Mouse (Mus musculus) heart, adult 2 months (tissue): ENCODE results near the gene Fgfr2.

Experiments
- CTCF ChIP-seq: fragments of 200-600 bp; IDR thresholded peaks from 2 replicates; pipeline ENCODE4 v1.8.1; 2022; ENCODE audit warnings: antibody characterized with exemption, mild to moderate bottlenecking, moderate library complexity
- EP300 ChIP-seq: fragments of 200-500 bp; IDR thresholded peaks from 2 replicates; pipeline ENCODE4 v1.6.1; 2011; ENCODE audit warnings: low read depth, low read length, control low read depth; ENCODE audit not compliant: insufficient read depth

DNA sequence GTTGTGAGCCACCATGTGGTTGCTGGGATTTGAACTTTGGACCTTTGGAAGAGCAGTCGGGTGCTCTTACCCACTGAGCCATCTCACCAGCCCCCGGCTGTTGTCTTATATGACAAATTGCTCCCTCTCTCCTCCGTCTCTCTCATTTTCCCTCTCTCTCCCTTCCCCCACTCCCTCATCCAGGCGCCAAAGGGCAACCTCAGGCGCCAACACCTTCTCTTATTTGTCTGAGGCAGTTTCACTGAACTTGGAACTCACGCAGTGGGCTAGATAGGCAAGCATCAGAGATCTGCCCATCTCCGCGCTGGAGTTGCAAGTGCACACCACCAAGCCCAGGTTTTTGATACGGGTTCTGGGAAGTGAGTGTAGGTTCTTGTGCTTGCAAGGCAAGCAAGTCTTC is 2287.1 kb downstream of the Fgfr2 start:
- TF ChIP-seq CTCF (no peak), EP300 (no peak)
